Mouse (Mus musculus): ENCODE results near the gene Fbxo27.

DNA sequence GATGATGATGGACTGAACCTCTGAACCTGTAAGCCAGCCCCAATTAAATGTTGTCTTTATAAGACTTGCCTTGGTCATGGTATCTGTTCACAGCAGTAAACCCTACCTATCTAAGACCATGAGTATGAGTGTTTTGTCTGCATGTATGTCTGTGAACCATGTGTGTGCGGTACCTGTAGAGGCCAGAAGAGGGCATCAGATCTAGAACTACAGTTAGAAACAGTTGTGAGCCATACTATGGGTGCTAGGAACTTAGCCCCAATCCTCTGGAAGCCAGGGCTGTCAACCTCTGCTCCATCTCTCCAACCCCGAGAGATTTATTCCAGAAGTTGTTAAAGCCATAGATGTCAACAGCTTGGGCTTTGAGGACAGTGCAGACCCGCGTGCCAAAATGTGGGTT is 7.6 kb downstream of the Fbxo27 start:
- TF ChIP-seq JUND (conservative IDR thresholded peaks at IDR 0.05; ENCODE audit: low read depth, low read length) (no peak), CTCF (conservative IDR thresholded peaks at IDR 0.05 in 1 of 2, IDR thresholded peaks at IDR 0.05 in 1 of 2; ENCODE audit: low read depth in 2 of 2, low read length in 2 of 2) (no peak), POLR2A (IDR thresholded peaks at IDR 0.05; ENCODE audit: low read depth, low read length) (no peak), E2F4 (IDR thresholded peaks at IDR 0.05; ENCODE audit: insufficient replicate concordance, low read depth, low read length) (no peak), USF1 (IDR thresholded peaks at IDR 0.05; ENCODE audit: low read depth, low read length) (no peak), UBTF (IDR thresholded peaks at IDR 0.05; ENCODE audit: low read depth, low read length) (no peak), ZC3H11A (IDR thresholded peaks at IDR 0.05; ENCODE audit: low read depth, low read length) (no peak)
